Mouse (Mus musculus) liver, adult (tissue): ENCODE data around the gene Tead2.

ENCODE experiments used
- GATA4 ChIP-seq: IDR thresholded peaks from 2 replicates; pipeline ENCODE4 v1.6.1; 2014; ENCODE audit warnings: mild to moderate bottlenecking, low read length; ENCODE audit not compliant: insufficient replicate concordance

Tead2 gene

DNA sequence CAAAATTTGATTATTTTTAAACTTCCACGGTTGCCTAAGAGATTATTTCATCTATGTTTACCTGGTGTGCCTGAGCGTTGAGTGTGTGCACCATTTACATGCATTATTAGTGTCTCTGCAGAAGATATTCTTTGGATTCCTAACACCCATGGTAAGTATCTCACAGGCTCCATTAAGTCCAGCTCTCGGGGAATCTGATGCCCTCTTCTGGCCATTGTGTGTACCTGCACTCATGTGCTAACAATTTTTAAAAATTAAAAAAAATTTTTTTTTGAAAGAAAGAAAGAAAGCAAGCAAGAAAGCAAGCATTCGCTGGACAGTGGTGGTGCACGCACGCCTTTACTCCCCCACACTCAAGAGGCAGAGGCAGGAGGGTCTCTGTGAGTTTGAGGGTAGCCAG, 7.3 kb upstream of the Tead2 start:
- no peak for TF ChIP-seq GATA4

DNA sequence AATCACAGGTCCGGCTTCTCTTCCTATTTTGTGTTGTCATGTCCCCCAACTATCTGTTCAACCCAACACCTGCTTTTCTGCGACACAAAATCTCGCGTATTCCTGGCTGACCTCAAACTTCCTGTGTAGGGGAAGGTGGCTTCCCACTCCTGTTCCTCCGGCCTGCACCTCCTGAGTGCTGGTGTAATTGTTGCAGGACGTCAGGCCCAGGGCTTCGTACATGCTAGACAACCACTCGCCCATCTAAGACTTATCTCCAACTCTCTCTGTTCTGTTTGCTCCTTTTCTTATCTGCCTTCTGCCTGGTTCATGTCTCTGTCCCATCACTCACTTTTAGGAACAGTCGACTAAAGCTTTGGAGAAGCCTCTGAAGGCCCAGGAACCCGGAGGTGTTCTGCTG, 4.5 kb upstream of the Tead2 start:
- no peak for TF ChIP-seq GATA4

DNA sequence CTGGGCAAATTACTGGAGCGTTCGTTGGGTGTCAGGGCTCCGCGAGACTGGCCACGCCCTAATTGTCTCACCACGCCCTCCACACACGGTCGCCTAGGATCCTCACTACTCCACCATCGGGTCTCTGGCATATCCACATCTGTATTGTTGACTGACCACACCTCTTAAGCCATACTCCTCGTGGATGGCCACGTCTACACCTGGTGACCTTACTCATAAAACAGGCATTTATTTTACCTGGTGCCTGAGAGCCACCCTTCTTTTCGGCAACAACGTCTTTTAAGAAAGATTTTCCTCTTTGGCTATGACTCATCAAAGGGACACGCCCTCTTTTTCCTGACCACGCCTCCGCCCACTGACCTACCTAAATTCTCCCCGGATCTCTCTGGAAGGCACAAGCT, 3.7 kb upstream of the Tead2 start, which contains the start of gene Dkkl1:
Dkkl1 (minus strand) TSS at position 297 of the 401 bp plus-strand sequence.
- TF ChIP-seq GATA4 = no peak

DNA sequence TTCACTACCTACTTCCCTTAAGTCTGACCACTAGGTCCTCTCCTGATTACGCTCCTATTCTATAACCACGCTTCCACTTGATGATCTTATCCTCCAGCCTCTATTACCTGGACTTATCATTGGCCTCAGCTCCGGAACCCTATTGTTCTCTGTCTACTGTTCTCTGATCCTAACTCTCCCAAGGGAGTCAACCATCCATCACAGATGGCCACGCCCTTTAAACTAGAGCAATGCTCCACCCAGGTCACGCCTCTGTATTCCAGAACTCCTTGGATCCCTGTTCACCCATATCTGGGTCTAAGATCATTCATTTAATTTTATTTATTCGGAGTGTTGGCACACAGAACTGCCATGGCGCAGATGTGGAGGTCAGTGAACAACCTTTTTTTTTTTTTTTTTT, 3.2 kb upstream of the Tead2 start:
- no peak for TF ChIP-seq GATA4

DNA sequence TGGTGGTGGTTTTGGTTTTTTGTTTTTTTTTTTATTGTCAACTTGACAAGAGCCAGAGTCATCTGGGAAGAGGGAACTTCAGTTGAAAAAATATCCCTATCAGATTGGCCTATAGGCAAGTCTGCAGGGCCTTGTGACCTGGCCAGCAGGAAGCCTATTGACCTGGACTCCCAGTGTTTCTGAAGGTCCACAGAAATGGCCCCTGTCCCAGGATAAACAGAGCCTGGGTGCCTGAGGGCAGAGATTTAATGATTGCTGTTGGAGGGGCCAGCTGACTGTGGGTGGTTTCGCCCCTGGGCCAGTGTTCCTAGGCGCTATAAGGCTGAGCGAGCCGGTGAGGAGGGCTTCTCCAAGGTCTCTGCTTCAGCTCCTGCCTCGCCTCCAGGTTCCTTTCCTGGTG, 1.8 kb upstream of the Tead2 start:
- TF ChIP-seq GATA4 = no peak

DNA sequence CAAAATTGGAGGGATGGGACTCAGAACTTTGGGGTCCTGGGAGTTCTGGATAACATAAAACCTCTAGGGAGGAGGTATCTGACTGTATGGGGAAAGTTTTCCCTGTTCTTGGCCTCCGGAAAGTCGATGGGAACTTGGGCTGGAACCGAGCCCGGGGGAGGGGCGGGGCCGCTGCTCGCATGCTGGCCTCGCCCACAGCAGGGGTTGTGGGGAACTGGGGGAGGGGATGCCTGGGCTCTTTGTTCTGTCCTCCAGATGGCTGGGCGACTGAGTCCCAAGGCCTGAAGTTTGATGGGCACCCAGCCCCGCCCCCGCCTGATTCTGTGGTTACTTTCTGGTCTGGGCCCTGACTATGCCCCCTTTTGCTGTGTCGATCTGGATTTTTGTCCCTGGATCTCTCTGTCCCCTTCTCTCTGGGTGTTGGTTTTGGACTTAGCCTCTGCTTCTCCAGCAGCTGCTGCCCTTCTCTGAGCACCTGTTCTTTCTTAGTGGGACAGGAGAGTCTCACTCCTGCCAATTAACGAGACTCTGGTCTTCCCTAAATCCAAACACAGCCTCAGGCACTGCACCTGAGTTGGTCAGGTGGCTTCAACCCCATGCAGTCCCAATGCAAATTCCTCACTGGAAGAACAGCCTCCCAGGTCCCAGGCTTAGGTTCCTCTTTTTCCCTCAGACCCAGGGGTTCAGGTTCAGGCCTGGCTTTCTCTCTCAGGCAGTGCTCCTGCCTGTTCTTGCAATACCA, 1.1 kb downstream of the Tead2 start:
- TF ChIP-seq GATA4 = no peak

DNA sequence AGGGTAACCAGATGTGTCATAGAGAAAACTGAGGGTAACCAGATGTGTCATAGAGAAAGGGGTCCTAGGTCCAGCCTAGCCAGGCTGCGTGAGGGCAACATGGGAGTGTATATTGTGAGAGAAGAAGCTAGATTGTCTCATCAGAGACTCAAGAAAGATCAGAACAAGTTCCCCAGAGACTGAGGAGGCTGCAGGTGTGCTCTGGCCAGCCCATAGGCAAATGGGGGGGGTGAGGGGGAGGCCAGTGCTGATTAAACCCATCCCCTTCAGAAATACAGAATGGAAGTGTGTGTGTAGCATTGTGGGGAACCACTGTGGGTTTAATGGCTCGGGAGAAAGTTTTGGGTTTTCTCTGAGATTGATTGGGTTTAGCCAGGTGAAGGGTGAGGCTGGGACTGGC, 6.1 kb downstream of the Tead2 start:
- no peak for TF ChIP-seq GATA4

DNA sequence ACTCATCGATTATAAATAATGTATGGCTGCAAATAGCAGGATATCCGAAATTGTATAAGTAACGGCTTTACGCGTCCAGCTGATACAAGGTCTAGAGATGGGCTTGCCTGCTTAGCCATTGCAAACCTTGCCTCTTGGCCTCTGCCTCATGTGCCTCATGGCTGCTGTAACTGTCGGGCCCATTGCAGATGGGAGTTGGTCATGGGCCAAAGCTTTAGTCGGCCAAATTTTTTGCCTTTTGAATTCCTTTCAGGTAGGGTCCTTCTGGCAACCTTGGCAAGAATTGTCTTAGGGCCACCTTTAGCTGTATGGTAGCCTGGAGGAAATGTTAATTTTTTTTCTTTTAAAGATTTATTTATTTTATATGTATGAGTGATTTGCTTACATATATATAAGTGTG, 9.3 kb downstream of the Tead2 start:
- no peak for TF ChIP-seq GATA4

DNA sequence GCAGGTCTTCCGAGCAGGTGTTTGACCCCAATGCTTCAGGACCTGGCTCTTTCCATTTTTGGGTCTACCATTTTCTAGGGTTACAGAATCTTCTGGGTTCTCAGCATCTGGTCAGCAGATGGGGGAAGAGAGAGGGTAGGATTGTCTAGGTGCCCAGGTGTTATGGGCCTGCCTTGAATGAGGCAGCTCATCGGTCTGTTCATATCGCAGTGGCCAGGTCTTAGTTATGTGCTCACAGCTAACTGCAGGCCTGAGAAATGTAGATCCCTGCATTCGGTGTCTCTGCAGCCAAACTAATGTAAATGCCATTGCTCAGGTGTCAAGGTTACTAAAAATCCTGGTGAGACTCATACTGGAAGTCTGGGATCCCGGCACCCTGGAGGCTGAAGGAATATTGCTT, 10.9 kb downstream of the Tead2 start:
- no peak for TF ChIP-seq GATA4

DNA sequence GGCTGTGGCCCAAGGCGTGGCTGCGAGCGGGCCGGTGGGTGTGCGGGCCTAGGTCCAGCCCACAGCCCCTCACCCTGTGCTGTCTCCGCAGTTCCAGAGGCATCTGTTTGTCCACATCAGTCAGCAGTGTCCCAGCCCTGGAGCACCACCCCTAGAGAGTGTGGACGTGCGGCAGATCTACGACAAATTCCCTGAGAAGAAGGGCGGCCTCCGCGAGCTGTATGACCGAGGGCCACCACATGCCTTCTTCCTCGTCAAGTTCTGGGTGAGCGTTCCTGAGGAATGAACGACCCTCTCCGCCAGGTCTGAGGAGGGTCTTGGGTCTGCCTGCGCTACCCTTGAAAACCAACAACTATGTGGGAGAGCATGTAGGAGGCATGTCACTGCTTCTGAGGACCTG, 13.0 kb downstream of the Tead2 start:
- TF ChIP-seq GATA4 = no peak

DNA sequence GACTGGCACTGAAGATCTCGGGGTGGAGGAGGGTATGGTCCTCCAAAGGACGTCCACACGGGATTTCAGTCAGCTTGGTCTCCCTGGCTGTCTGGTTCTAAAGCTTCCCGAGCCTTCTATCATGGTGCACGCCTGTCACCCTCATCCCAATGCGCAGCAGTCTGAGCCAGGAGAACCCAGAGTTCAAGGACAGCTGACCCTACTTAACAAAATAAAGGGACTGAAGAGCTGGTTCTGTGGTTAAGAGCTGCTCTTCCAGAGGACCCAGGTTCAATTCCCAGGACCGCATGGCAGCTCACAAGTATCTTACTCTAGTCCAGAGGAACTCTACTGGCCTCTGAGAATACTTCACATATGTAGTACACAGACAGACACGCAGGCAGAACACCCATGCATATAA, 13.5 kb downstream of the Tead2 start:
- no peak for TF ChIP-seq GATA4

DNA sequence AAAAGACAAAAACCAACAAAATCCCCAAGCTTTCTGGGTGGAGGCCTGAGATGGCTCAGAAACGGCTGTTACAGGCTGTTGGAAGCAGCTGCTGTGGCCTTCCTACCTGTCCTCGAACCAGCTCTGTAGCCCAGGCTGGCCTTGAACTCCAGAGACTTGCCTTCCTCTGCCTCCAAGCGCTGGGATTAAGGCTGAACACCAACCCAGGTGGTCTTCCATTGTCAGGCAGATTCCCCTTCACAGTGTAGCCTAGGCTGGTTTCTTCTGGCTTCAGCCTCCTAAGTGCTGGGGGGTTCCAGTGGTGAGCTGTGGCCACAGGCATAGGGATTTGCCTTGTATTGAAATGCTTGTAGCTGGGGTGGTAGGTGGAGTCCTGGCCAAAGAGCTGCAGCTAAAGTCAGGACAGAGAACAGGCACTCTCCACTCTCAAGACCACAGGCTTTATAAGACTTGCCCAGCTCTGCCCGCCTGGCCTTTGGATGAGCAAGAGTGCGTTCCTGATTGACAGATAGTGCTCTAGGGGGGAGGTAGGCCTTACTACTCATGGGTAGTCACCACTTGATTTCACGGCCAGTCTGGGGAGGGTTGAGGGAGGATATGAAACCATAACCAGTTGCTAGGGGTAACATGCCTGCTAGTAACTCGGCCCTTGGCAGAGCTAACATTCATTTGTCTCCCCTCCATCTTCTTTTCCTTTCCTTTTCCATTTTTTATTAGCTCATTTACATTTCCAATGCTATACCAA, 14.1 kb downstream of the Tead2 start:
- TF ChIP-seq GATA4 = no peak

DNA sequence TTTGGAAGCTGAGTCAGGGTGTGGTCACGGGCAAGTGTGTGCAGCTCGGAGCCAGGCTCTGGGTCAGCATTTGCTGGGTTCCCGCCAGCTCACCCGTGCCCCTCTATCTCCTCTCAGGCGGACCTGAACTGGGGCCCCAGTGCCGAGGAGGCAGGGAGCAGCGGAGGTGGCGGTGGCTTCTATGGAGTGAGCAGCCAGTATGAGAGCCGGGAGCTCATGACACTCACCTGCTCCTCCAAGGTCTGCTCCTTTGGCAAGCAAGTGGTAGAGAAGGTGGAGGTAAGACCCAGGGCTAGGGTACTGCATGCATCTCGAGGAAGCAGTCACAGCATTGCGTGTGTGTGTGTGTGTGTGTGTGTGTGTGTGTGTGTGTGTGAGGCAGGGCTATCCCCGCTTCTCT, 15.6 kb downstream of the Tead2 start:
- TF ChIP-seq GATA4 = no peak

DNA sequence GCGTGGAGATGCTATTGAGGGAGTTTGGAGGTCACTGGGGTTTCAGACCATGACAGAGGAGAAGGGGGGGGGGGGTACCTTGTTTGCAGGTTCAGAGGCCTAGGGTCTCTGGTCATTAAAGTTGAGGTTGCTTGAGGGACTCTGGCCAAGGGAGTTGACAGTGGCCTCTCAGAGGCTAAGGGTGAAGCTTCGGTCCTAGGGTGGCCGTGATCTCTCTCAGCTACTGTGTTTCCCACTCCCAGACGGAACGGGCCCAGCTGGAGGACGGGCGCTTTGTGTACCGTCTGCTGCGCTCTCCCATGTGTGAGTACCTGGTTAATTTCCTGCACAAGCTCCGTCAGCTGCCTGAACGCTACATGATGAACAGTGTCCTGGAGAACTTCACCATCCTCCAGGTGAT, 16.4 kb downstream of the Tead2 start:
- no peak for TF ChIP-seq GATA4

DNA sequence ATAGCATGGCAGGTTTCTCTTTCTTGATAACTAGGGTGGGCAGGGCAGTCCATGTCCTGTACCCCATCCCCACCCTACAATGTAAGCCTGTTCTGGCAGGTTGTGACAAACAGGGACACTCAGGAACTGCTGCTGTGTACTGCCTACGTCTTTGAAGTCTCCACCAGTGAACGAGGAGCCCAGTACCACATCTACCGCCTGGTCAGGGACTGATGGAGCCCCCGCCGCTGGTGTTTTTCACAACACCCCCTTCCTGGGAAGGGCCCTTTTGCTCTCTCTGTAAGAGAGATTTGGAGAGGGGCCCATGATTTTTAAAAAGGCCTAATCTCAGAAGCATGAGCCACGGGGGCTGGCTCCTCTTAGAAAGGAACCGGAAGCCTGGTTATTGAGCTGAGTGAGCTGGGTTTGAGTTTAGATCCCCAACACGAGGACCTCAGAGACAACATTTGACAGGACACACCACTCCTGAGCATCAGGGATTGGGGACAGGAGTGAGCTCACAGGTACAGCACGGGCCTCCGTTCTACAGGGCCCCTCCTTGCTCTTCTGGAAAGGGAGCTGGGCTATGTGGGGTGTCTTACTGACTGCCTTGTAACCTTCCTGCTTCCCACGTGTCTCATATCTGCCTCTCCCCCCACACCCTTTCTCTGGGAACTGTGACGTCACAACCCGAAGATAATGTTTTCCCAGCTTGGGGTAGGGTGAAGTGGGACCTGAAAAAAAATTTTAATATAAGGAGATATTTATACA, 17.3 kb downstream of the Tead2 start:
- no peak for TF ChIP-seq GATA4
